Comparison of ENCODE assay signal across 9 mouse cellular contexts in the genomic region with DNA sequence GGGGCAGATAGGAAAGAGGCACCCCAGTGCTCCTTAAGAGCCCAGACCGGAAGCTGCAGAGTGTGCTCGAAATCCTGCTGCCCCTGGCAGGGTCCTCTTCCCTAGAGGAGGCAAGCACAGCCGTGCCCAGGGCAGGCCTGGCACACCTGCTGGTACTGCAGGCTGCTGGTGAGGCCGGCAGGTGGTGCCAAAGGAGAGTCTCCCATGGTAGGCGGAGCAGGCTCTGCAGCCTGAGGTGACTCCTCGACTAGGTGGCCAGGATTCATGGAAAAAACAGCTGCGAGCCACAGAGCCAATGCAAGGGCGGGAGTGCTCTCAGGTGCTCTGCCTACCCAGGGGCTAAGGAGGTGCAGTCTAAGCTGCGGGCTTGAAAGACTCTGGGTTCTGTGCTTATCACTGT. TPM values are rescaled to one million over a fixed set of nuclear protein-coding genes. Genes with fewer than 3 reads are reported as not detected.
DNase-seq lines count a peak whose midpoint lies in the region; TF ChIP-seq lines count a peak whose summit lies in the region.
"Had no signal": no experiment of that assay in that cellular context is flagged by ENCODE, and none has a peak within 500 bp of the region (broad histone marks: within the 10 kb centered on the region; RNA-seq: fewer than 3 reads in every experiment).

No protein-coding gene starts in this region.

- TF ChIP-seq CTCF in kidney, adult 2 months (conservative IDR thresholded peaks at IDR 0.05; ENCODE audit: insufficient read depth, insufficient read length, low read depth, low read length) = peak; percentile 78

- H3K27me3 ChIP-seq in kidney, adult 2 months (replicated peaks; ENCODE audit: control insufficient read depth, insufficient read depth, low read length) = no peaks in the 10 kb centered on the region
- H3K27me3 ChIP-seq: limb, embryonic 15.5 days had no signal

- DNase-seq in layer of hippocampus, adult 9-11 months = peak; percentile 39
- DNase-seq in layer of hippocampus, adult 18-20 months (ENCODE audit: low spot score in 2 of 2) = no peak
- peak; percentile 54 for DNase-seq in R1 (ENCODE audit: low read depth, low spot score)
- DNase-seq in cerebellum, postnatal 14 days = peak; percentile 80 to 83
- peak; percentile 80 for DNase-seq in kidney, adult 2 months
- peak; percentile 63 for DNase-seq in lung, postnatal 10 days
- peak; percentile 62 for DNase-seq in thymus, postnatal 14 days
- no peak for DNase-seq in neural tube, embryonic 10.5 days (ENCODE audit: extremely low spot score, low spot score)

- H3K27ac ChIP-seq in kidney, adult 2 months (ENCODE audit: insufficient read depth, low read depth, low read length) = no peak overlapping the region
- H3K27ac ChIP-seq: limb, embryonic 15.5 days had no signal

- no peaks in the 10 kb centered on the region; the same call in 1 of the 2 replicates for H3K36me3 ChIP-seq in kidney, adult 2 months (ENCODE audit: control insufficient read depth, insufficient read depth, low read length)

- H3K4me3 ChIP-seq in kidney, adult 2 months (ENCODE audit: insufficient read depth, low read depth, low read length) = no peak overlapping the region
- H3K4me3 ChIP-seq: limb, embryonic 15.5 days had no signal

- 28% methylated on average over 9 of the region's 9 CpGs for WGBS in kidney, adult 2 months

- no peak for TF ChIP-seq POLR2A in kidney, adult 2 months (IDR thresholded peaks at IDR 0.05; ENCODE audit: low read depth, low read length)

- no peaks in the 10 kb centered on the region; the same call in 1 of the 2 replicates for H3K4me1 ChIP-seq in kidney, adult 2 months (ENCODE audit: control insufficient read depth, insufficient read depth, low read length)

RNA-seq across cellular contexts. Expression of a gene that starts 10.4 kb away (rescaled TPM):
- not detected for total RNA-seq in layer of hippocampus, adult 18-20 months (2021)
- 0.74 and 1.1 TPM in 2 replicates for polyA plus RNA-seq in kidney, adult 2 months (2012; rRNA removed)

RNA-seq across cellular contexts. Expression of a gene that starts 10.6 kb away (rescaled TPM):
- 100 to 1,000 TPM; 164 to 166 TPM for total RNA-seq in layer of hippocampus, adult 18-20 months (2021)
- 237 and 284 TPM in 2 replicates for polyA plus RNA-seq in kidney, adult 2 months (2012; rRNA removed)

RNA-seq across cellular contexts. Expression of a gene that starts 28.1 kb away (rescaled TPM):
- total RNA-seq in layer of hippocampus, adult 18-20 months (2021) = 10 to 100 TPM in 1 of 2 experiments, 1 to 10 TPM in 1; 8.5 to 10.0 TPM
- polyA plus RNA-seq in kidney, adult 2 months (2012; rRNA removed) = 56.9 and 66.9 TPM in 2 replicates

RNA-seq across cellular contexts. Expression of a gene that starts 30.0 kb away (rescaled TPM):
- not detected for total RNA-seq in layer of hippocampus, adult 18-20 months (2021)
- 0.91 and 1.3 TPM in 2 replicates for polyA plus RNA-seq in kidney, adult 2 months (2012; rRNA removed)

RNA-seq across cellular contexts. Expression of a gene that starts 30.8 kb away (rescaled TPM):
- total RNA-seq in layer of hippocampus, adult 18-20 months (2021) = 10 to 100 TPM; 16.7 to 17.4 TPM
- polyA plus RNA-seq in kidney, adult 2 months (2012; rRNA removed) = 2.8 and 17.6 TPM in 2 replicates

Comparison
In these comparisons a context has a peak if more than half of its experiments do, and no peak if none do; other contexts are left out.
1. DNase-seq: peak in layer of hippocampus, adult 9-11 months (single experiment), R1 (single experiment), cerebellum, postnatal 14 days (2 of 2), kidney, adult 2 months (single experiment), lung, postnatal 10 days (single experiment) and thymus, postnatal 14 days (single experiment); none in layer of hippocampus, adult 18-20 months (0 of 2) and neural tube, embryonic 10.5 days (single experiment).